Mouse (Mus musculus) liver, embryonic 11.5 days (tissue): ENCODE results near the gene Slc16a11. TPM values are rescaled to one million over a fixed set of nuclear protein-coding genes. Genes with fewer than 3 reads are reported as not detected.
"Not testable (repeated sequence)": the region's sequence is repeated elsewhere in the genome, so short reads cannot be mapped to it uniquely, and the experiment has no call there.

ENCODE experiments used
- ATAC-seq: fragments of 200-750 bp; cut with Nextera tagmentation; replicated peaks from 2 replicates; pipeline ENCODE4 v1.8.0; 2017; ENCODE audit warnings: moderate number of reproducible peaks, mild to moderate bottlenecking, moderate TSS enrichment, moderate library complexity; ENCODE audit not compliant: low FRiP score
- DNase-seq: peaks from one replicate; pipeline ENCODE4 v3.0.0-alpha.2; 2017; ENCODE audit warnings: low spot score
- H3K27ac ChIP-seq: fragments of 300-500 bp; sonication (generic); 2 replicates; pipeline ENCODE4 v1.5.1; 2014; ENCODE audit warnings: mild to moderate bottlenecking, low read depth, low read length, control low read depth
- H3K27me3 ChIP-seq: fragments of 300-500 bp; sonication (generic); replicated peaks from 2 replicates; pipeline ENCODE4 v1.6.1; 2014; ENCODE audit warnings: low read length, mixed read lengths; ENCODE audit not compliant: control insufficient read depth, insufficient read depth
- H3K36me3 ChIP-seq: fragments of 300-500 bp; sonication (generic); 2 replicates; pipeline ENCODE4 v1.6.1; 2014; ENCODE audit warnings: mild to moderate bottlenecking, low read length, moderate library complexity, mixed read lengths; ENCODE audit not compliant: control insufficient read depth, insufficient read depth
- H3K4me1 ChIP-seq: fragments of 300-500 bp; sonication (generic); replicated peaks from 2 replicates; pipeline ENCODE4 v1.6.1; 2014; ENCODE audit warnings: low read length, mixed read lengths; ENCODE audit not compliant: control insufficient read depth, insufficient read depth
- H3K4me2 ChIP-seq: fragments of 300-500 bp; sonication (generic); 2 replicates; pipeline ENCODE4 v1.6.1; 2014; ENCODE audit warnings: mild to moderate bottlenecking, control low read depth, moderate library complexity
- H3K4me3 ChIP-seq: fragments of 300-500 bp; sonication (generic); 2 replicates; pipeline ENCODE4 v1.5.1; 2014; ENCODE audit warnings: low read depth, low read length, control low read depth
- H3K9ac ChIP-seq: fragments of 300-500 bp; sonication (generic); 2 replicates; pipeline ENCODE4 v1.6.1; 2014; ENCODE audit warnings: low read depth, low read length, control low read depth
- H3K9me3 ChIP-seq: fragments of 300-500 bp; sonication (generic); 2 replicates; pipeline ENCODE4 v1.6.1; 2016; ENCODE audit warnings: low read length, inconsistent platforms, mixed read lengths; ENCODE audit not compliant: control insufficient read depth
- WGBS: fragments of 180-500 bp; shearing (Covaris S2); extraction: QIAGEN DNeasy Blood & Tissue Kit; methylation state at CpG from one replicate; pipeline ENCODE4 v1.1.7; 2014; 5-methylcytosine and 5-hydroxymethylcytosine counted together
- polyA plus RNA-seq: library from polyadenylated mRNA; unstranded; fragments of >200 nt; fragmentation: Nextera tagmentation; extraction: Ambion mirVana; gene quantifications from 2 replicates; pipeline ENCODE4 v1.2.1, GENCODE M21; 2014

Slc16a11 gene
- 0.75 and 0.81 TPM in 2 replicates for polyA plus RNA-seq

DNA sequence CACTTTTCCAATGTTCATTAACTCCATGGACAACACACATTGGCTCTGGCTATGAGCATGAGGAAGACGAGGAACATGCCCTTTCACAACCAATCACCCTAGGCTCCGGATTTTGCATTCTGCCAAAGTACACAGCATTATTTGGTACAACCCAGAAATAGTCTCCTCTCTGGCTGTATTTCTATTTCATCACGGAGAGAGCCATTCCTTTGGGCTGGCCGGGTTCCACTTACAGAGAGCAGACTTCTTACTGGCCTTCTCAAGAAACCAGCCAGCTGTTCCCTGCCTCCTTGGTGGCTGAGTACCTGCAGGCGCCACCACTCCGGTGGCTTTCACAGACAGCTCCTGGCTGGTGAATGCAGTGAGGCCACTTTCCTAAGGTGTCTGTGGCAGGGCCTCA lies at the start of gene Slc16a11:
Gene Slc16a11, plus strand, starts transcription at position 330 of the 400 bp plus-strand sequence.
- Histone ChIP-seq H3K9ac (no peak within 1 kb of the TSS), H3K27ac (no peak within 1 kb of the TSS), H3K4me3 (no peak within 1 kb of the TSS), H3K4me2 (peak within 1 kb of the TSS; percentile 73; the same call in 1 of the 2 replicates), H3K36me3 (no peaks in the 10 kb centered on the region), H3K4me1 (peaks cover 12% of the 10 kb centered on the region), H3K9me3 (no peaks in the 10 kb centered on the region), H3K27me3 (peaks cover 38% of the 10 kb centered on the region)
- DNase-seq: no peak
- ATAC-seq: no peak
- WGBS: 65% methylated on average over 6 of the region's 6 CpGs

DNA sequence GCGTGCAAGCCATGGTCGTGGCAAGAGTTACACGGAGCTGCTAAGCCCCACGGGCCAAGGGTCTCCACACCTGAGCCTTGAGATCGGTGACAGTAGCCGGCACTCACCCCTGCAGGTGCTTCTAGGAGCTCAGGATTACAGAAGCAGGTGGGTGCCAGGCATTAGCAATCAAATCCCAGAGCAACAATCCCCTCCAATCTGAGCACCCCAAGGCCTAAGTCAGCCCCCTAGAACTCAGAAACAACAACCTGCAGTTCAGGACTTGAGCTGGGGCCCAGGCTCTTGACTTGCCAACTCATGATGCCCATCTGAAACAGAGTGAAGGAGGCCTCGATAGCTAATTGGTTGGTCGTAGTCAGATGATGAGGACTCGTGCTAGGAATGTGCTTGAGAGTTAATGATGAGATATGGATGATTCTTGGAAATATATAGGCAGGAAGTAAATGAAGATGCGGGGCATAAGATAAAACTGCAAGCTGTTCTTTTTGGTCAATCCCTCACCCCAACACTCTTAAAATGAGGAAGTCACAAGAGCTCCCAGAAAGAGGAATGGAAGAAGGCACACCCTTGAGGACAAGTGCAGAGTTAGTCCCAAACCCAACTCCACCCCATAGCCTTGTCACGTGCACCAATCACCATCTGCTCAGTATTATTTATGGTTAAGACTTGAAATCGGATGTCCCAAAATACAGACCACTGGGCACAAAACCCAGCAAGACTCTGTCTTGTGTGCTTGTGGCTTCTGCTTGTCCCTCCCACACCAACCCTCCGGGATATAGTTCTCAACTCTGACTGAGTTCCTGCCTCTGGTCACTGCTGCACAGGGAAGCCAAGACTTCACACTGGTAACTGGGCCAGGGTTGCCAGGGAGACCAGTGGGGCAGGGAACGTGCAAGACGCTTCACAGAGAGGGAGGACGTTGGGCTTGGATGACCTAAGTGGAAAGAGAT lies 46.3 kb upstream of the Slc16a11 start:
- H3K9ac ChIP-seq: no peak overlapping the region
- H3K4me3 ChIP-seq: no peak overlapping the region
- WGBS: 56% methylated on average over 16 of the region's 16 CpGs
- no peak overlapping the region for H3K27ac ChIP-seq
- H3K4me2 ChIP-seq: no peak overlapping the region
- no peaks in the 10 kb centered on the region for H3K9me3 ChIP-seq
- no peaks in the 10 kb centered on the region for H3K4me1 ChIP-seq
- DNase-seq (no peak), ATAC-seq (no peak)
- no peaks in the 10 kb centered on the region for H3K36me3 ChIP-seq
- no peaks in the 10 kb centered on the region for H3K27me3 ChIP-seq

DNA sequence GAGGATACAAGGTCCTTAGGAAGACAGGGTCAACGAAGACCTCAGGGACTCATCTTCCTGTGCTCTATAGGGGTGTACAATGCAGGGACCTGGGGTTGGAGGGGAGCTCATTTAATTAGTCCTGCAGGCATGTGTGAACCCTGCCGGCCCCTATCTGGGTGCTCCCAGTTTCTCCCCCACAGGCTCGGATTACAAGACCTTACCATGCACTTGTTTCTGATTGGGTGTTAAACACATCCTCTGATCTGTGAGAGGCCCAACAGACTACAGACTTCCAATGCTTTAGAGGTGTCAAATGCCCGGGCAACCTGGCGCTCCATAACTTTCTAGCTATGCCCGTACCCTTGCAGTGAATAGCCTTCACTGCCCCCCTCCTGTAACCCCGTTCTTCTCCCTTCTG lies 44.4 kb upstream of the Slc16a11 start:
- DNase-seq (no peak), ATAC-seq (no peak)
- Histone ChIP-seq H3K36me3 (no peaks in the 10 kb centered on the region), H3K9me3 (no peaks in the 10 kb centered on the region), H3K27ac (no peak overlapping the region), H3K4me1 (no peaks in the 10 kb centered on the region), H3K9ac (no peak overlapping the region), H3K4me2 (no peak overlapping the region), H3K27me3 (no peaks in the 10 kb centered on the region), H3K4me3 (no peak overlapping the region)
- 57% methylated on average over 7 of the region's 7 CpGs for WGBS

DNA sequence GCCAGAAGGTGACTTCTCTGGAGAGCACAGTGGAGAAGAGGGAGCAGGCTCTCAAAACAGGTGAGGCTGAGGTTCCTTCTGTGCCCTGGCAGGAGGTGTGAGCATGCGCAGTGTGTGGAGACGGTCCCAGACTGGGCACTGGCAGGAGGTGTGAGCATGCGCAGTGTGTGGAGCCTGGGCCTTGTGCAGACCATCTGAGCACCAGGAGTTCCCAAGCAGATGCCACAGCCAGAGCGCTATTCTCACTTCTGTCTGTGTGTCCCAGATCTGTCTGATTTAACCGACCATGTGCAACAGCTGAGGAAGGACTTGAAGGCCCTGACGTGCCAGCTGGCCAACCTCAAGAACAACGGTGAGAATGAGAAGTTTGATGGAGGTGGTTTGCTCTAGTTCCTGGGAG lies 43.1 kb upstream of the Slc16a11 start:
- ATAC-seq, H3K4me1 ChIP-seq, H3K4me3 ChIP-seq, DNase-seq, H3K9ac ChIP-seq, H3K36me3 ChIP-seq, H3K9me3 ChIP-seq, H3K4me2 ChIP-seq, H3K27ac ChIP-seq, H3K27me3 ChIP-seq: not testable (repeated sequence)
- 86% methylated on average over 7 of the region's 7 CpGs for WGBS

DNA sequence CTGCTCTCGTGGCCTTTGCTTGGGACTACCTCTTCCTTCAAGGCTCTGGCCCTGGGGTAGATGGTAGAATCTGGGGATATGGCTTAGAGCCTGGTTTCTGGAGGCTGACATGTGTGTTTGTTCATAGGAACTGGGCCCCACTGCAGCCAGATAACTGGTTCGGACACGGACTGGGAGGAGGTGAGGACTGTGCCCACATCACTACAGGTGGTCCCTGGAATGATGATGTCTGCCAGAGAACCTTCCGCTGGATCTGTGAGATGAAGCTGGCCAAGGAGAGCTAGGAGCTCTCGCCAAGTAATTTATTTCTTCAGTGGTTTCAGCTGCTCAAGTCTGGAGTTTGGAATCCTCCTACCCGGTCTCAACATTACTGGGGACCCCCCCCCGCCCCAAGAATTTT lies 42.3 kb upstream of the Slc16a11 start:
- ATAC-seq (no peak), DNase-seq (no peak)
- no peaks in the 10 kb centered on the region for H3K9me3 ChIP-seq
- no peaks in the 10 kb centered on the region for H3K27me3 ChIP-seq
- H3K9ac ChIP-seq: no peak overlapping the region
- no peak overlapping the region for H3K4me3 ChIP-seq
- H3K27ac ChIP-seq: no peak overlapping the region
- H3K4me1 ChIP-seq: no peaks in the 10 kb centered on the region
- 75% methylated on average over 7 of the region's 7 CpGs for WGBS
- H3K36me3 ChIP-seq: no peaks in the 10 kb centered on the region
- H3K4me2 ChIP-seq: no peak overlapping the region

DNA sequence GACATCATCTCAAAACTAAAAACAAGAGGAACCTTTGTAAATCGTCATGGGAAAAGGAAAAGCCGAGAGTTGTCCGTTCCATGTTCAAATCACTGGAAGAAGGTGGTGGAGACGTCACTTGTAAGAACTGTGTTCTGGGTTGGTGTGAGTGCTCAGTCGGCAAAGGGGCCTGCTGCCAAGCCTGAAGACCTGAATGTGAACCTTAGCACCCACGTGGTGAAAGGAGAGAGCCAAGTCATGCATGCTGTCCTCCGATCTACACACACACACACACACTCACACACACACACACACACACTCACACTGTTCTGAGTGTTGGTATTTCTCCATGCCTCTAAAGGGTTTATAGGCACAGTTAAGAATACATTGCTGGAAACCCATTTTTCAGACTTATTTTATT lies 41.4 kb upstream of the Slc16a11 start:
- Histone ChIP-seq H3K27me3 (no peaks in the 10 kb centered on the region), H3K4me1 (no peaks in the 10 kb centered on the region), H3K36me3 (no peaks in the 10 kb centered on the region), H3K4me2 (no peak overlapping the region), H3K9me3 (no peaks in the 10 kb centered on the region), H3K27ac (no peak overlapping the region), H3K4me3 (no peak overlapping the region), H3K9ac (no peak overlapping the region)
- ATAC-seq: no peak
- WGBS: 75% methylated on average over 7 of the region's 7 CpGs
- no peak for DNase-seq

DNA sequence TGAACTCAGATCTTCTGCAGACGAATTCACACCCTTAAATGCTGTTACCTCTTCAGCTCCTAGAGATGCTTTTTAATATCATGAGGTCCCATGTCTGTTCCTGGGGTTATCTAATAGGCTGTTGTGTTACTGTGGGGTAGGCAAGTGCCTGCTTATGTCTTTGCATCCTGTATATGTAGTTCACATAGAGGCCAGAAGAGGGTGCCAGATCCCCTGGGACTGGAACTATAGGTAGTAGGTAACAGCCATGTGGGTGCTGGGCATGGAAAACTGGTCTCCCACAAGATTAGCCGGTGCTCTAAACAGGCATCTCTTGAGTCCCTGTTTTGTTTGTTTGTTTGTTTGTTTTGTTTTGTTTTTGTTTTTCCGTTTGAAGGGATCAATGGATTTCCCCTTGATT lies 40.7 kb upstream of the Slc16a11 start:
- H3K4me2 ChIP-seq: no peak overlapping the region
- no peak for ATAC-seq
- H3K4me3 ChIP-seq: no peak overlapping the region
- H3K27ac ChIP-seq: no peak overlapping the region
- H3K27me3 ChIP-seq: no peaks in the 10 kb centered on the region
- no peaks in the 10 kb centered on the region for H3K36me3 ChIP-seq
- no peaks in the 10 kb centered on the region for H3K9me3 ChIP-seq
- 41% methylated on average over 3 of the region's 3 CpGs for WGBS
- no peak for DNase-seq
- H3K4me1 ChIP-seq: no peaks in the 10 kb centered on the region
- no peak overlapping the region for H3K9ac ChIP-seq

DNA sequence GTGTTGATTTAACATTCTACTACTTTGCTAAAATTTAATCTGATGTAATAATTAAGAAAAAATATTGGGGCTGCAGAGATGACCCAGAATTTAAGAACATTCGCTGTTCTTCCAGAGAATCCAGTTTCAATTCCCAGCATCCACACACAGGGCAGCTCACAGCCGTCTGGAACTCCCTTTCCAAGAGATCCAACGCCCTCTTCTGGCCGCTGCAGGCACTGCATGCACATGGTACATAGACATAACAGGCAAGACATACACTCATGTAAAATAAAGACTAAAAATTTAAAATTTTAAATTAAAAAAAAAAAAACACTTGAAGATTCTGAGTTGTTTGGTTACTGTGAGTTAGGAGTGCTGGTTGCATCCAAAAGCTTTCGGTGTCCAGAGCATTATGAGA lies 40.3 kb upstream of the Slc16a11 start:
- H3K4me3 ChIP-seq: no peak overlapping the region
- ATAC-seq (no peak), DNase-seq (no peak)
- no peaks in the 10 kb centered on the region for H3K9me3 ChIP-seq
- no peak overlapping the region for H3K4me2 ChIP-seq
- no peaks in the 10 kb centered on the region for H3K36me3 ChIP-seq
- H3K27me3 ChIP-seq: no peaks in the 10 kb centered on the region
- 55% methylated on average over 5 of the region's 5 CpGs for WGBS
- H3K4me1 ChIP-seq: no peaks in the 10 kb centered on the region
- H3K9ac ChIP-seq: no peak overlapping the region
- no peak overlapping the region for H3K27ac ChIP-seq

DNA sequence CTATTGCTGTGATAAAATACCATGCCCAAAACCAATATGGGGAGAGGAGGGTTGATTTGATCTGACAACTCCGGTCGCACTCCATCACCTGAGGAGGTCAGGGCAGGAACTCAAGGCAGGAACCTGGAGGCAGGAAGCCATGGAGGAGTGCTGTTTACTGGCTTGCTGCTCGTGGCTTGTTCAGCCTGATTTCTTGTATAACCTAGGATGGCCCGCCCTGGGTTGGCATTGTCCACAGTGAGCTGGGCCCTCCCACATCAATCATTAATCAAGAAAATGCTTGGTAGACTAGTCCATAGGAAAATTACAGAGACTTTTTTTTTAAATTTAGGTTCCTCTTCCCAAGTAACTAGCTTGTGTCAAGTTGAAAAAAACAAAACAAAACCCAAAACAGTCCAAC lies 38.1 kb upstream of the Slc16a11 start:
- ATAC-seq (no peak), DNase-seq (no peak)
- H3K4me2 ChIP-seq: no peak overlapping the region
- no peaks in the 10 kb centered on the region for H3K36me3 ChIP-seq
- no peak overlapping the region for H3K4me3 ChIP-seq
- no peaks in the 10 kb centered on the region for H3K9me3 ChIP-seq
- 82% methylated on average over 4 of the region's 4 CpGs for WGBS
- no peaks in the 10 kb centered on the region for H3K27me3 ChIP-seq
- no peak overlapping the region for H3K9ac ChIP-seq
- no peaks in the 10 kb centered on the region for H3K4me1 ChIP-seq
- H3K27ac ChIP-seq: no peak overlapping the region
